Mouse (Mus musculus) testis, adult 2 months (tissue): Measurements from ENCODE around the gene Gm3336. TPM values are rescaled to one million over a fixed set of nuclear protein-coding genes. Genes with fewer than 3 reads are reported as not detected.
A peak's percentile ranks its signal among the peaks of the same experiment; 100 is the strongest.

Experiments
- H3K27ac ChIP-seq: fragments of 200-500 bp; 2 replicates; pipeline ENCODE4 v1.5.1; 2012; ENCODE audit warnings: low read depth, low read length; ENCODE audit not compliant: control insufficient read depth, insufficient read depth
- H3K27me3 ChIP-seq: fragments of 200-500 bp; 2 replicates; pipeline ENCODE4 v1.6.1; 2012; ENCODE audit warnings: mild to moderate bottlenecking, low read length, moderate library complexity; ENCODE audit not compliant: control insufficient read depth, insufficient read depth
- H3K36me3 ChIP-seq: fragments of 200-500 bp; 2 replicates; pipeline ENCODE4 v1.6.1; 2012; ENCODE audit warnings: mild to moderate bottlenecking, low read length; ENCODE audit not compliant: control insufficient read depth, insufficient read depth
- H3K4me1 ChIP-seq: fragments of 200-500 bp; 2 replicates; pipeline ENCODE4 v1.6.1; 2012; ENCODE audit warnings: low read length; ENCODE audit not compliant: control insufficient read depth, insufficient read depth
- H3K4me3 ChIP-seq: fragments of 200-500 bp; 2 replicates; pipeline ENCODE4 v1.5.1; 2012; ENCODE audit warnings: low read depth, mild to moderate bottlenecking, low read length, moderate library complexity, mixed read lengths; ENCODE audit not compliant: control insufficient read depth
- CTCF ChIP-seq: fragments of 200-500 bp; IDR thresholded peaks from 2 replicates; pipeline ENCODE4 v1.5.1; 2012; ENCODE audit warnings: low read depth, mild to moderate bottlenecking, inconsistent platforms, low read length, moderate library complexity; ENCODE audit not compliant: control insufficient read depth, insufficient read depth, insufficient replicate concordance
- POLR2A ChIP-seq: fragments of 200-500 bp; IDR thresholded peaks from 2 replicates; pipeline ENCODE4 v1.6.1; 2012; ENCODE audit warnings: low read depth, mild to moderate bottlenecking, inconsistent platforms, low read length, moderate library complexity; ENCODE audit not compliant: control insufficient read depth
- polyA plus RNA-seq: library from polyadenylated mRNA; depleted of rRNA; stranded (reverse); fragments of >200 nt; gene quantifications from 2 replicates; pipeline ENCODE4 v1.2.3, GENCODE M21; 2012

Gene Gm3336
- polyA plus RNA-seq, 1 experiment, result 0.86 TPM

- Histone ChIP-seq H3K36me3 (no peaks in the 10 kb centered on the region), H3K4me1 (no peaks in the 10 kb centered on the region; the same call in 1 of the 2 replicates), H3K4me3 (no peak overlapping the region), H3K27me3 (no peaks in the 10 kb centered on the region), H3K27ac (no peak overlapping the region)
- TF ChIP-seq CTCF (no peak), POLR2A (no peak)
These were observed 8.5 kb upstream of the Gm3336 start for GRCm38 (mm10) chr8:70709794-70710193.

- Histone ChIP-seq H3K4me3 (no peak overlapping the region), H3K27me3 (no peaks in the 10 kb centered on the region), H3K4me1 (no peaks in the 10 kb centered on the region; the same call in 1 of the 2 replicates), H3K36me3 (no peaks in the 10 kb centered on the region), H3K27ac (no peak overlapping the region)
- no peak for TF ChIP-seq POLR2A
- no peak for TF ChIP-seq CTCF
These were observed 8.0 kb upstream of the Gm3336 start for GRCm38 (mm10) chr8:70710296-70710695.

- TF ChIP-seq CTCF, result no peak
- no peak for TF ChIP-seq POLR2A
- H3K36me3 ChIP-seq, result no peaks in the 10 kb centered on the region
- H3K27ac ChIP-seq, result no peak overlapping the region
- no peak overlapping the region for H3K4me3 ChIP-seq
- no peaks in the 10 kb centered on the region; the same call in 1 of the 2 replicates for H3K4me1 ChIP-seq
- H3K27me3 ChIP-seq, result no peaks in the 10 kb centered on the region
These were observed 7.3 kb upstream of the Gm3336 start for GRCm38 (mm10) chr8:70711041-70711440.

- no peak overlapping the region for H3K4me3 ChIP-seq
- no peak for TF ChIP-seq POLR2A
- H3K4me1 ChIP-seq, result no peaks in the 10 kb centered on the region; the same call in 1 of the 2 replicates
- H3K36me3 ChIP-seq, result no peaks in the 10 kb centered on the region
- no peaks in the 10 kb centered on the region for H3K27me3 ChIP-seq
- H3K27ac ChIP-seq, result no peak overlapping the region
These were observed 4.4 kb upstream of the Gm3336 start for GRCm38 (mm10) chr8:70713991-70714390.

GRCm38 (mm10) chr8:70715086-70715485, 3.3 kb upstream of the Gm3336 start:
- H3K27me3 ChIP-seq, result no peaks in the 10 kb centered on the region
- no peak overlapping the region for H3K4me3 ChIP-seq
- TF ChIP-seq POLR2A (no peak), CTCF (no peak)
- H3K36me3 ChIP-seq, result no peaks in the 10 kb centered on the region
- H3K4me1 ChIP-seq, result no peaks in the 10 kb centered on the region; the same call in 1 of the 2 replicates
- H3K27ac ChIP-seq, result no peak overlapping the region

GRCm38 (mm10) chr8:70716521-70717400, 1.6 kb upstream of the Gm3336 start:
- no peak overlapping the region for H3K27ac ChIP-seq
- H3K4me1 ChIP-seq, result no peaks in the 10 kb centered on the region; the same call in 1 of the 2 replicates
- no peak overlapping the region for H3K4me3 ChIP-seq
- H3K36me3 ChIP-seq, result no peaks in the 10 kb centered on the region
- no peaks in the 10 kb centered on the region for H3K27me3 ChIP-seq
- TF ChIP-seq POLR2A, result peak; percentile 29; the same call in 1 of the 2 replicates
- TF ChIP-seq CTCF, result no peak

GRCm38 (mm10) chr8:70719796-70720270, 1.5 kb downstream of the Gm3336 start:
- Histone ChIP-seq H3K4me3 (no peak overlapping the region), H3K27ac (no peak overlapping the region), H3K27me3 (no peaks in the 10 kb centered on the region)

More at GRCm38 (mm10) chr8:70719796-70720270, 1.5 kb downstream of the Gm3336 start:
- H3K36me3 ChIP-seq, result no peaks in the 10 kb centered on the region
- H3K4me1 ChIP-seq, result no peaks in the 10 kb centered on the region; the same call in 1 of the 2 replicates
- TF ChIP-seq CTCF (no peak), POLR2A (no peak)
